Mouse (Mus musculus) embryonic facial prominence, embryonic 12.5 days (tissue): ENCODE measurements at regions not wholly inside any gene's neighbourhood (a gene's known extent, or its start where the extent isn't known, plus 50 kb on each side); places are given as distances from the start of the nearest gene placed in this dataset.

Experiments used
- ATAC-seq: fragments of 200-750 bp; cut with Nextera tagmentation; 2 replicates; pipeline ENCODE4 v1.8.0; 2017; ENCODE audit not compliant: insufficient number of reproducible peaks, insufficient read depth, low FRiP score, low TSS enrichment
- H3K27ac ChIP-seq: fragments of 300-500 bp; sonication (generic); 2 replicates; pipeline ENCODE4 v1.5.1; 2016; ENCODE audit warnings: mild to moderate bottlenecking
- H3K27me3 ChIP-seq: fragments of 300-500 bp; sonication (generic); 2 replicates; pipeline ENCODE4 v1.6.1; 2016; ENCODE audit warnings: mild to moderate bottlenecking, moderate library complexity
- H3K36me3 ChIP-seq: fragments of 300-500 bp; sonication (generic); 2 replicates; pipeline ENCODE4 v1.6.1; 2016; ENCODE audit warnings: mild to moderate bottlenecking
- H3K4me1 ChIP-seq: fragments of 300-500 bp; sonication (generic); 2 replicates; pipeline ENCODE4 v1.6.1; 2016
- H3K4me2 ChIP-seq: fragments of 300-500 bp; sonication (generic); replicated peaks from 2 replicates; pipeline ENCODE4 v1.6.1; 2016; ENCODE audit warnings: mild to moderate bottlenecking, moderate library complexity
- H3K4me3 ChIP-seq: fragments of 300-500 bp; sonication (generic); 2 replicates; pipeline ENCODE4 v1.5.1; 2016; ENCODE audit warnings: mild to moderate bottlenecking
- H3K9ac ChIP-seq: fragments of 300-500 bp; sonication (generic); 2 replicates; pipeline ENCODE4 v1.6.1; 2016; ENCODE audit warnings: mild to moderate bottlenecking, moderate library complexity
- H3K9me3 ChIP-seq: fragments of 300-500 bp; sonication (generic); 2 replicates; pipeline ENCODE4 v1.6.1; 2016; ENCODE audit warnings: mild to moderate bottlenecking, moderate library complexity
- WGBS: fragments of 180-500 bp; shearing (Covaris S2); methylation state at CpG from one replicate; pipeline ENCODE4 v1.1.7; 2016; 5-methylcytosine and 5-hydroxymethylcytosine counted together

GRCm38 (mm10) chr3:57972469-57973245, 124.8 kb upstream of the Pfn2 start:
- peak overlapping the region; percentile 41; the same call in 1 of the 2 replicates for H3K27ac ChIP-seq
- H3K4me1 ChIP-seq, result peaks cover 23% of the 10 kb centered on the region; the same call in 1 of the 2 replicates
- ATAC-seq, result no peak
- H3K4me2 ChIP-seq, result no peak overlapping the region
- 40% methylated on average over 6 of the region's 6 CpGs for WGBS
- no peak overlapping the region for H3K4me3 ChIP-seq
- H3K36me3 ChIP-seq, result no peaks in the 10 kb centered on the region
- H3K27me3 ChIP-seq, result no peaks in the 10 kb centered on the region
- no peaks in the 10 kb centered on the region for H3K9me3 ChIP-seq
- no peak overlapping the region for H3K9ac ChIP-seq

GRCm38 (mm10) chr3:57973546-57973945, 125.7 kb upstream of the Pfn2 start:
- H3K9ac ChIP-seq, result no peak overlapping the region
- no peaks in the 10 kb centered on the region for H3K36me3 ChIP-seq
- H3K9me3 ChIP-seq, result no peaks in the 10 kb centered on the region
- peak overlapping the region; percentile 41; the same call in 1 of the 2 replicates for H3K27ac ChIP-seq
- WGBS, result 48% methylated on average over 3 of the region's 3 CpGs
- H3K4me3 ChIP-seq, result no peak overlapping the region
- no peak for ATAC-seq
- H3K4me1 ChIP-seq, result peaks cover 23% of the 10 kb centered on the region; the same call in 1 of the 2 replicates
- H3K27me3 ChIP-seq, result no peaks in the 10 kb centered on the region
- H3K4me2 ChIP-seq, result no peak overlapping the region

- Histone ChIP-seq H3K36me3 (no peaks in the 10 kb centered on the region), H3K4me3 (no peak overlapping the region), H3K4me2 (no peak overlapping the region), H3K27ac (no peak overlapping the region), H3K9me3 (no peaks in the 10 kb centered on the region), H3K27me3 (no peaks in the 10 kb centered on the region), H3K9ac (no peak overlapping the region), H3K4me1 (peaks cover 23% of the 10 kb centered on the region; the same call in 1 of the 2 replicates)
- 35% methylated on average over 5 of the region's 5 CpGs for WGBS
- ATAC-seq, result no peak
Observed at GRCm38 (mm10) chr3:57975379-57975778, 127.5 kb upstream of the Pfn2 start.

DNA sequence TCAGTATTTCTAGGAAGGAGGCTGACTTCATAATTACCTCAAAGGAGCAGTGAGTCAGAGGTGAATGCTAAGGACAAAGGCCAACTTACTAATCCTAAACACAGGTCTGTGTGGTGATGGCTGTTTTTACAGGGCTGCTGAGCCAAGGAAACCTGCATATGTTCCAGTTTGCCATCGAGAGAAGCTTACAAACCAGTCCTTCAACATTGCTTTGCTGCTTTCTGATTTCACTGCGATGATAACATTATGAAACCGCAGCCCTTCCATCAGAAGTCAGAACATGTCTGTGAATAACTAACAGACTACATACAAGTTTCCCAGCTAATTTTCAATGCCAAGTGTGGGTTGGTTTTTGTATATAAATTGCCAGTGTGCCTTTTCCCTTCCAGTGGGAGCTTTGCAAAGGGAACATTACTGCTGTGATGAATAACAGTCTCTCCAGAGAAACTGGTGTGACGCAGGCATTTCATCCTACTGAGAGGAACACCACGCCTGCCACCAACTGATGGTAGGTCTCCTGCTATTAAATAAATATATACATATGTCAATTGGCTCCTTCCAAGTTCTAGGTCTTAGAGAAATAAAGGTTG, 128.9 kb upstream of the Pfn2 start:
- WGBS, result 50% methylated on average over 5 of the region's 5 CpGs
- no peak for ATAC-seq

GRCm38 (mm10) chr3:57988175-57988574, 140.3 kb upstream of the Pfn2 start:
- Histone ChIP-seq H3K9me3 (no peaks in the 10 kb centered on the region), H3K36me3 (no peaks in the 10 kb centered on the region), H3K27me3 (no peaks in the 10 kb centered on the region), H3K4me2 (no peak overlapping the region), H3K4me3 (no peak overlapping the region), H3K9ac (no peak overlapping the region), H3K27ac (no peak overlapping the region), H3K4me1 (no peaks in the 10 kb centered on the region)
- no peak for ATAC-seq
- WGBS, result 76% methylated on average over 3 of the region's 3 CpGs

More for the DNA sequence above, 128.9 kb upstream of the Pfn2 start:
- H3K36me3 ChIP-seq, result no peaks in the 10 kb centered on the region
- H3K27me3 ChIP-seq, result no peaks in the 10 kb centered on the region
- H3K4me3 ChIP-seq, result no peak overlapping the region
- no peaks in the 10 kb centered on the region for H3K9me3 ChIP-seq
- H3K4me1 ChIP-seq, result peaks cover 23% of the 10 kb centered on the region; the same call in 1 of the 2 replicates
- no peak overlapping the region for H3K9ac ChIP-seq
- no peak overlapping the region for H3K27ac ChIP-seq
- H3K4me2 ChIP-seq, result no peak overlapping the region

DNA sequence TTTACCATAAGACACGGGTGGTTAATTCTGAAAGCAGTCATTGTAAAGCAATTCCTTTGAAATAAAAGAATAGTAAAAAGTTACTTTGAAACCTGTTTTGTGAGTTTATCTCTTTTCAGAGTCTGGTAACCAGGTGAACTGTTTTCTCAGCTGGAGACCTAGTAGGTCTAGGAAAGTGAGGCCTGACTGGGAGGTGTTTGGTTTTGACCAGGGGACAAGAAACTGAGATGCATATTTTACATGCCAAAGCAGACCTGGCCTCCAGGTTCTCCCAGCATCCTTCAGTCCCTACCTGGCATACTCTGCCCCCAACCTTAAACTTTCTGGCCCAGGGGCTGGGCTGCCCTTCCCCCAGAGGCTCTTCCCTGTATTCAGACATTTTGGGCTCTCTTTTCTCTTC, 142.9 kb upstream of the Pfn2 start:
- ATAC-seq, result no peak
- Histone ChIP-seq H3K9me3 (no peaks in the 10 kb centered on the region), H3K9ac (no peak overlapping the region), H3K36me3 (no peaks in the 10 kb centered on the region), H3K4me3 (no peak overlapping the region), H3K4me1 (no peaks in the 10 kb centered on the region), H3K4me2 (no peak overlapping the region), H3K27ac (no peak overlapping the region), H3K27me3 (no peaks in the 10 kb centered on the region)
- WGBS, result 63% methylated on average over 1 of the region's 1 CpGs

GRCm38 (mm10) chr3:57998121-57999102, 150.5 kb upstream of the Pfn2 start:
- H3K9ac ChIP-seq, result no peak overlapping the region
- H3K4me3 ChIP-seq, result no peak overlapping the region
- no peak overlapping the region for H3K4me2 ChIP-seq
- H3K9me3 ChIP-seq, result no peaks in the 10 kb centered on the region
- no peak for ATAC-seq
- no peaks in the 10 kb centered on the region for H3K27me3 ChIP-seq
- 76% methylated on average over 6 of the region's 6 CpGs for WGBS
- no peak overlapping the region for H3K27ac ChIP-seq
- H3K36me3 ChIP-seq, result no peaks in the 10 kb centered on the region
- H3K4me1 ChIP-seq, result peaks cover 10% of the 10 kb centered on the region; the same call in 1 of the 2 replicates

- 30% methylated on average over 7 of the region's 7 CpGs for WGBS
- Histone ChIP-seq H3K9ac (no peak overlapping the region), H3K36me3 (no peaks in the 10 kb centered on the region), H3K4me2 (no peak overlapping the region), H3K9me3 (no peaks in the 10 kb centered on the region), H3K4me1 (peaks cover 10% of the 10 kb centered on the region; the same call in 1 of the 2 replicates), H3K4me3 (no peak overlapping the region), H3K27ac (no peak overlapping the region), H3K27me3 (no peaks in the 10 kb centered on the region)
- ATAC-seq, result 0 out of 2 replicates have a peak, but pooled peaks have one; percentile 52
Observed at GRCm38 (mm10) chr3:58002792-58003574, 155.1 kb upstream of the Pfn2 start.

GRCm38 (mm10) chr3:58024750-58025392, 177.0 kb upstream of the Pfn2 start:
- 53% methylated on average over 3 of the region's 3 CpGs for WGBS
- no peak overlapping the region; the same call in 1 of the 2 replicates for H3K4me2 ChIP-seq
- peaks cover 6% of the 10 kb centered on the region; the same call in 1 of the 2 replicates for H3K4me1 ChIP-seq
- H3K36me3 ChIP-seq, result no peaks in the 10 kb centered on the region
- no peak overlapping the region for H3K4me3 ChIP-seq
- H3K27me3 ChIP-seq, result no peaks in the 10 kb centered on the region
- H3K9ac ChIP-seq, result no peak overlapping the region
- no peak overlapping the region for H3K27ac ChIP-seq
- no peak; the same call in 1 of the 2 replicates for ATAC-seq
- no peaks in the 10 kb centered on the region for H3K9me3 ChIP-seq

GRCm38 (mm10) chr3:58049618-58050017, 201.7 kb upstream of the Pfn2 start:
- H3K36me3 ChIP-seq, result no peaks in the 10 kb centered on the region
- no peak overlapping the region for H3K27ac ChIP-seq
- H3K4me1 ChIP-seq, result no peaks in the 10 kb centered on the region
- H3K4me2 ChIP-seq, result no peak overlapping the region
- no peak overlapping the region for H3K9ac ChIP-seq
- no peaks in the 10 kb centered on the region for H3K9me3 ChIP-seq
- WGBS, result 89% methylated on average over 1 of the region's 1 CpGs
- no peak overlapping the region for H3K4me3 ChIP-seq
- no peaks in the 10 kb centered on the region for H3K27me3 ChIP-seq
- ATAC-seq, result no peak
